Mouse (Mus musculus) forebrain, embryonic 16.5 days (tissue): ENCODE data around the gene Zfp697. TPM values are rescaled to one million over a fixed set of nuclear protein-coding genes. Genes with fewer than 3 reads are reported as not detected.
"Not testable (repeated sequence)": the region's sequence is repeated elsewhere in the genome, so short reads cannot be mapped to it uniquely, and the experiment has no call there.

Experiments
- ATAC-seq: fragments of 200-750 bp; cut with Nextera tagmentation; 2 replicates; pipeline ENCODE4 v1.8.0; 2017; ENCODE audit warnings: mild to moderate bottlenecking, moderate library complexity
- H3K27ac ChIP-seq: fragments of 300-500 bp; sonication (generic); 2 replicates; pipeline ENCODE4 v1.5.1; 2014; ENCODE audit warnings: low read length, control low read depth
- H3K27me3 ChIP-seq: fragments of 300-500 bp; sonication (generic); replicated peaks from 2 replicates; pipeline ENCODE4 v1.6.1; 2014; ENCODE audit warnings: low read length; ENCODE audit not compliant: control insufficient read depth, insufficient read depth
- H3K36me3 ChIP-seq: fragments of 300-500 bp; sonication (generic); 2 replicates; pipeline ENCODE4 v1.6.1; 2014; ENCODE audit not compliant: control insufficient read depth, insufficient read depth
- H3K4me1 ChIP-seq: fragments of 300-500 bp; sonication (generic); replicated peaks from 2 replicates; pipeline ENCODE4 v1.6.1; 2014; ENCODE audit warnings: low read length; ENCODE audit not compliant: control insufficient read depth, insufficient read depth
- H3K4me2 ChIP-seq: fragments of 300-500 bp; sonication (generic); 2 replicates; pipeline ENCODE4 v1.6.1; 2014; ENCODE audit warnings: mild to moderate bottlenecking, low read length, control low read depth
- H3K4me3 ChIP-seq: fragments of 300-500 bp; sonication (generic); replicated peaks from 2 replicates; pipeline ENCODE4 v1.5.1; 2014; ENCODE audit warnings: mild to moderate bottlenecking, low read length, control low read depth
- H3K9ac ChIP-seq: fragments of 300-500 bp; sonication (generic); replicated peaks from 2 replicates; pipeline ENCODE4 v1.6.1; 2014; ENCODE audit warnings: low read depth, low read length, control low read depth
- H3K9me3 ChIP-seq: fragments of 300-500 bp; sonication (generic); 2 replicates; pipeline ENCODE4 v1.6.1; 2016; ENCODE audit warnings: low read length; ENCODE audit not compliant: control insufficient read depth
- WGBS: fragments of 180-500 bp; shearing (Covaris S2); extraction: QIAGEN DNeasy Blood & Tissue Kit; methylation state at CpG from one replicate; pipeline ENCODE4 v1.1.7; 2014; 5-methylcytosine and 5-hydroxymethylcytosine counted together
- polyA plus RNA-seq: library from polyadenylated mRNA; unstranded; fragments of >200 nt; fragmentation: Nextera tagmentation; extraction: Ambion mirVana; gene quantifications from 2 replicates; pipeline ENCODE4 v1.2.1, GENCODE M21; 2015

Gene Zfp697
- polyA plus RNA-seq, 1 experiment from 2014 or later, result 18.1 TPM

DNA sequence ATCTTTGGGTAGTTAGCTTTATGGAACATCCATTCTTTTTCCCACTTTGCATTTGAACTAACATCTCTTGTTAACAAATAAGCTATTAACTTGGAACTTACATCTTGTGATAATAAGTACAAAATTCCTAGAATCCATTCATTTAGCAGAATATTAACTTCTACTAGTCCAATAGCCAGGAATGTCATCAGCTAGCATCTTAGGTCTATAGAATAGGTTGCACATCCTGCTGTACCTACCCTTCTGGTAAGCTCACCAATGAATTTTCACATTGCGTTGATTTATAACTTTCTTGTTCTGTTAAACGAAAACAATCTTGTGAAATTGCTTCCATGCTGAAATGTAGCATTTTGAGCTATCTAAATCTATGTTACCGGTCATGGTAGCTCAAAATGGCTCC is 182.6 kb downstream of the Zfp697 start:
- not testable (repeated sequence) for H3K27ac ChIP-seq, H3K4me1 ChIP-seq, H3K27me3 ChIP-seq, H3K9me3 ChIP-seq, H3K4me3 ChIP-seq, H3K4me2 ChIP-seq, H3K9ac ChIP-seq, ATAC-seq, H3K36me3 ChIP-seq
- no CpG with 5 or more reads among the region's 3 CpGs for WGBS

DNA sequence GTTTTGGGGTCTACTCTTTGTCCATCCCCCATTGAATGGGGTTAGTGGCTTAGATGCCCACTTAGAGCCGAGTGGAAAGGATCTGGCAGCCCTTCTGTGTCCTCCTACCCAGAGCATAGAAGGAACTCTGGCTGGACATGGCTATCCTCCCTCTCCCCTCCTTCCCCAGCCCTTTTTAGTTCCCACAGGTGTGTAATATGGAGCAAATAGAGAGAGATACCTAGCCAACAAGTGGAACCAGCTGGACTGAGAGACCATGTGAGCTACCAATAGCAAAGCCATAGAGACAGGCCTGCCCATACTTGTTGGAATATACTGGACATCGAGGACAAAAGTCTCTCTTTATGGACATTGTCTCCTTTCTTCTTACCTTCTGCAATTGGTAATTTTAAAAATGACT is 185.5 kb downstream of the Zfp697 start:
- H3K4me2 ChIP-seq, H3K27ac ChIP-seq, H3K27me3 ChIP-seq, H3K4me1 ChIP-seq, ATAC-seq, H3K9ac ChIP-seq, H3K36me3 ChIP-seq, H3K4me3 ChIP-seq, H3K9me3 ChIP-seq: not testable (repeated sequence)
- 87% methylated on average over 2 of the region's 2 CpGs for WGBS

DNA sequence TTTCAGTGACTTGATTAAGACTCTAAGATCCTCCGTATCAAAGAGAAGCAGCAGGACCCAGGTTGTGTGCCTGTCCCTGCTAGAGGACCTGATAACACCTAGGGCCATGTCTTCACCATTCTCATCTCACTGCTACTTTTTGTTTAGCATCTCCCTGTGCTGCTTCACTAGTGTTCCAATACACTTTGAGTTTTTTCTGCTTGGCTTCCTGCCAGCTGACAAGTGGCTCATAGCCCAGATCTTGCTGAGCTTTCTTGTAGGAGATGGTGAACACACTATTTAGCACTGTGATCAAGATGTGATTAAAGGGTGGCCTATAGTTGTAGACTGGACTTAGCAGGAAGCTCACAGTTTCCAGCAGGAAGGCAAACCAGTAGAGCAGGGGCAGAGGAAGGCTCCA is 198.8 kb downstream of the Zfp697 start:
- WGBS, result 100% methylated on average over 1 of the region's 1 CpGs
- not testable (repeated sequence) for H3K27ac ChIP-seq, H3K36me3 ChIP-seq, H3K4me1 ChIP-seq, H3K9me3 ChIP-seq, H3K27me3 ChIP-seq, H3K4me3 ChIP-seq, H3K9ac ChIP-seq, H3K4me2 ChIP-seq
- peak; percentile 57 for ATAC-seq

DNA sequence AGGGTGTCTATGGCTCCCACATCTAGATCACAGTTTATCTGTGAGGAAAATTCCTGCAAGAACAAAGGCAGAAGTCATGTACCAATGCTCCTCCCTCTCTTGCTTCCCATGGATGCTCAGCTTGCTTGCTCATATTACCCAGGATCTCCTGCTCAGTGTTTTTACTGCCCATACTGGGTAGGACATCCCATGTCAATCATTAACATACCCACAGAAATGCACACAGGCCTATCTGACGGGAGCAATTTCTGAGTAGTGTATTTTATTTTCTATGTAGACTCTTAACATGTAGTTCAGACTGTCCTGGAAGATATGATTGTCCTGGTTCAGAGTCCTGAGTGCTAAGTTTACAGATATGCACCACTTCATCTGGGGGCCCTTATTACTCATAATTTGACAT is 199.9 kb downstream of the Zfp697 start:
- H3K27ac ChIP-seq, H3K4me2 ChIP-seq, ATAC-seq, H3K9me3 ChIP-seq, H3K4me1 ChIP-seq, H3K4me3 ChIP-seq, H3K36me3 ChIP-seq, H3K27me3 ChIP-seq, H3K9ac ChIP-seq: not testable (repeated sequence)
- WGBS, result no CpG with 5 or more reads among the region's 1 CpGs

DNA sequence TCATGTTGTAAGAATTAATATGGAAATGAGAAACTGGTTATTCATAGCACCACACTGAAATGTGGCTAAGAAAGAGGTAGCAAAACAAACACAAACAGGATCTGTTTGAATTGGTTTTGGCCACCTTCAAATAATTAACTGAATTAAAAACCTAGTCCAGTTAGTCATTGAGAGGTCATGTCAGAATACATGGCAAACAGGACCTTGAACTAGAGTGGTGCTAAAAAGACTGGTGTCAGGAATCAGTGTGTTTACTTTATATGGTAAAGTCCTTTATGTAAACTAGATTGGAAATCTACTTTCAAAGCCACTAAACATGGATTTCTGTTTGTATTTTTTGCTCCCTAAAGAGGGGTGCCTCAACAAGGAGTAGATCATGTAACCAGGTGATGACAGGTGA is 200.4 kb downstream of the Zfp697 start:
- not testable (repeated sequence) for H3K27ac ChIP-seq, H3K27me3 ChIP-seq, ATAC-seq, H3K4me2 ChIP-seq, H3K9me3 ChIP-seq, H3K4me1 ChIP-seq, H3K4me3 ChIP-seq, H3K36me3 ChIP-seq, H3K9ac ChIP-seq

DNA sequence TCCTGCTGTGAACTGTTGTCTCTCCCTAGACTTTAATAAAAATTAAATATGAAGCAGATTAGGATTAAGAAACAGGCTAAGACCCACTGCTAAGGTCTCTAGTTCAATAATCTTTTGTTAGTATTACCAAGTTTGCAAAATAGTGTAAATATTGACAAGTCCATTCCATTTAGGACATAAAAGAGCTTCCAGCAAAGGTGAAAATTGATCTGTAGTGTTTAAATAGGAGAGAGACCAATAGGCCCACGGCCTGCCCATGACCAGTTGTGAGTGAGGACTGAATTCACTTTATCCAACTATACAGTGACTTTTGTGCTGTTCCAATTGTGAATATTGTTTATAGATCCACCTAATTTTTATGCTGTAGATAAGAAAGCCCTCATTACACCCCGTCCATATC is 205.5 kb downstream of the Zfp697 start:
- Histone ChIP-seq H3K4me2 (no peak overlapping the region), H3K27me3 (no peaks in the 10 kb centered on the region), H3K4me1 (no peaks in the 10 kb centered on the region), H3K9ac (no peak overlapping the region), H3K36me3 (no peaks in the 10 kb centered on the region), H3K27ac (no peak overlapping the region), H3K4me3 (no peak overlapping the region), H3K9me3 (no peaks in the 10 kb centered on the region)
- no peak for ATAC-seq
- WGBS, result 85% methylated on average over 2 of the region's 2 CpGs

DNA sequence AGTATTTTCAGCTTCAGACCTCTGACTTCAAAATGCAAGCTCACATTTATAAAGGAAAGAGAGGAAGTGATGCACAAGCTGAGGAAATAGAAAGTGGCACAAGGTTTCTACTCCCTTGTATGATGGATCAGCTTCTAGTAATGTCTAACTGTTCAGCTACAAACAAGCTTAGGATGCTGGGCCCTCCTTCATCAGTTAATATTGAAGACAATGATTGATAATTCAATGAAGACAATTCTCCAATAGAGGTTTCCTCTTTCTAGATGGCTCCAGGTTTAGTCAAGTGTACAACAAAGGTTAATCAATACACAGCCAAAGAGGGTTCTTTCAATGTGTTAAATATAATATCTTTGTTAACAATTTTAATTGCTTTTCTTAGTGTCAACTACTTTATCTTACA is 206.4 kb downstream of the Zfp697 start, which contains the start of gene Gm10681:
Gm10681 (minus strand) TSS at position 101 of the 400 bp plus-strand sequence.
- Histone ChIP-seq H3K27me3 (no peaks in the 10 kb centered on the region), H3K36me3 (no peaks in the 10 kb centered on the region), H3K4me2 (no peak within 1 kb of the TSS), H3K27ac (no peak within 1 kb of the TSS), H3K9ac (no peak within 1 kb of the TSS), H3K4me1 (no peaks in the 10 kb centered on the region), H3K9me3 (no peaks in the 10 kb centered on the region), H3K4me3 (no peak within 1 kb of the TSS)
- ATAC-seq, result no peak

DNA sequence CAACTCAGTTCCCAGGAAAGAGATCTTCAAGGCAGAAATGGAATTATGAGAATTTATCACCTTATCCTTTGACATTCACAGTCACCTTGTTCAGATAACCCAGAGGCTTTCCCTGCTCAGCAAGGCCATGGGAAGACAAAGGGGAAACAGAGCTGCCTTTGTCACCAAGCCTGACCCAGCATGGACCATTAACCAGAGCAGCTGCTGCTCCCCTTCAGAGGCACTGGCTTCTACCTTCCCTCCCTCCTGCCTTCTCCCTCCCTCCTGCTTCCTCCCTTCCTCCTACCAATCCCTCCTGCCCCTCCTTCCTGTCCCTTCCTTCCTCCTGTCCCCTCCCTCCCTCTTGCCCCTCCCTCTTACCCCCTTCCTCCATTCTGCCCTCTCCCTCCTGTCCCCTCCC is 231.3 kb downstream of the Zfp697 start:
- not testable (repeated sequence) for H3K36me3 ChIP-seq, H3K27me3 ChIP-seq, H3K9ac ChIP-seq, H3K4me3 ChIP-seq, H3K9me3 ChIP-seq, H3K4me2 ChIP-seq, H3K4me1 ChIP-seq, ATAC-seq, H3K27ac ChIP-seq

DNA sequence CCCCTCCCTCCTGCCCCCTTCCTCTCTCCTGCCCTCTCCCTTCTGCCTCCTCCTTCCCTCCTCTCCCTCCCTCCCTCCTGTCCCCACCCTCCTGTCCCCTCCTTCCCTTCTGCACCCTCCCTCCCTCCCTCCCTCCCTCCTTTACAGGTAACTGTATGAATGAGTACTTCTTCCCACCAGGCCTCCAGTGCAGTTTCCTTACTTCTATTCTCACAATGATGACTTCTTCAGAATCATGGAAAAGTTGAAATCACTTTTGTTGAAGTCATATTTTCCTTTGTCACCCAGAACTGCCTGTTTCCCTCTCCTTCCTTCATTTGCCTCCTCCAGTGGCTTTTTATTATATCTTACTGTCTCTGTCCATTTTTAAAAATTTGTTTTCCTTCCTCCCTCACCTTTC is 231.7 kb downstream of the Zfp697 start:
- no peaks in the 10 kb centered on the region for H3K4me1 ChIP-seq
- no peaks in the 10 kb centered on the region for H3K27me3 ChIP-seq
- H3K4me2 ChIP-seq, result no peak overlapping the region
- H3K4me3 ChIP-seq, result no peak overlapping the region
- no peak overlapping the region for H3K9ac ChIP-seq
- no peak for ATAC-seq
- no peaks in the 10 kb centered on the region for H3K9me3 ChIP-seq
- H3K27ac ChIP-seq, result no peak overlapping the region
- no peaks in the 10 kb centered on the region for H3K36me3 ChIP-seq

DNA sequence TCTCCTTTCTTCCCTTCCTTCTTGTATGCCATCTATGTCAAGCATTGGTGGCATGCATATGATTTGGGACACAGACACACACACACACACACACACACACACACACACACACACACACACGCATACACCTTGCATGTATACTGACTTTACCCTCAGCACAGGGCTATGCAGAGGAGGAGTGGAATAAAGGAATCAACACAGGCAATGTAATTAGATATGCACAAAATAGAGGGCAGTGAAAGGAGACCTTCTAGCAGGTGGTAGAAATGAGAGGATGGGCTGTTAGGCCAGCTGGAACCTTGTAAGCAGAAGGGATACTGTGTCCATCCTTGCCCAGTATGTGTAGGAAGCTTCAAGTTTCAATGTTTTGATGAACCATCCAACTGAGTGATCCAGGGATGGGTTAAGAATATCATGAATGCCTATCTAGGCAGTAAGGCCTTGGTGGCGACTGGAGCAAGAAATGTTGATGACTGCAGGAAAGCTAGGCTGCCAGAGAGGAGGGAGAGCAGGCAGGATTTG is 232.2 kb downstream of the Zfp697 start:
- 60% methylated on average over 2 of the region's 2 CpGs for WGBS
- not testable (repeated sequence) for H3K27ac ChIP-seq, H3K4me3 ChIP-seq, H3K36me3 ChIP-seq, H3K9me3 ChIP-seq, H3K27me3 ChIP-seq, H3K9ac ChIP-seq, H3K4me2 ChIP-seq, ATAC-seq, H3K4me1 ChIP-seq
